Mouse (Mus musculus): ENCODE measurements around the gene Ankrd28.

DNA sequence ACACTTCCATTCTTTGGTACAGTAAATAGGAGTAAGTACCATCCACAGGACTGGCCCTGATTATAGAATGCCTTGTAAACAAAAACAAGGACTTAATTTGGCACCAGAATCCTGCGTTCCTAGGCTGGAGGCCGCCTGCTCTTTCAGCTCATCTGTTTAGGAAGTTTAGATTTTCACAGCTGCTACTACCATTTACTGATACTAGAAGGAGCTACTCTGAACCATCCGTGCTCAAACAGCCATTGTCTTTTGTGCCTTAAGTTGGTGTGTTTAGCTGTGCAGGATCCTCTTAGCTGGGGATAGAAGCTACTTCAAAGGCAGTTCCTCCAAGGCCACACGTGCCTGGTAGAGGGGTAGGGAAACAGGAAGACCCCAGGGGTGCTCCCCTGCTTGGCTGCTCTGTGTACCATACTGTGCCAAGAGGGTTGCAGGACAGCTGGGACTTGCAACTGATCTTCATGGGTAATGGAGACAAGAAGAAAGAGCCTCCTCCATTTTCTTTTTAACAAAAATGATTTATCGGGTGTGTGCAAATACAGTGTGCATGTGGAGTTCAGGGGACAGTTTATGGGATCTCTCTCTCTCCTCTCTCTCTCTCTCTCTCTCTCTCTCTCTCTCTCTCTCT, 148.4 kb downstream of the Ankrd28 start:
- TF ChIP-seq CTCF (IDR thresholded peaks at IDR 0.05) (no peak), POLR2A (IDR thresholded peaks at IDR 0.05; ENCODE audit: insufficient read depth, low read depth, low read length) (no peak), EP300 (IDR thresholded peaks at IDR 0.05; ENCODE audit: insufficient read depth, low read depth, low read length) (no peak)

Measured in heart, adult 2 months (tissue).